Mouse (Mus musculus): ENCODE results near the gene Slc28a3.

Gene Slc28a3

DNA sequence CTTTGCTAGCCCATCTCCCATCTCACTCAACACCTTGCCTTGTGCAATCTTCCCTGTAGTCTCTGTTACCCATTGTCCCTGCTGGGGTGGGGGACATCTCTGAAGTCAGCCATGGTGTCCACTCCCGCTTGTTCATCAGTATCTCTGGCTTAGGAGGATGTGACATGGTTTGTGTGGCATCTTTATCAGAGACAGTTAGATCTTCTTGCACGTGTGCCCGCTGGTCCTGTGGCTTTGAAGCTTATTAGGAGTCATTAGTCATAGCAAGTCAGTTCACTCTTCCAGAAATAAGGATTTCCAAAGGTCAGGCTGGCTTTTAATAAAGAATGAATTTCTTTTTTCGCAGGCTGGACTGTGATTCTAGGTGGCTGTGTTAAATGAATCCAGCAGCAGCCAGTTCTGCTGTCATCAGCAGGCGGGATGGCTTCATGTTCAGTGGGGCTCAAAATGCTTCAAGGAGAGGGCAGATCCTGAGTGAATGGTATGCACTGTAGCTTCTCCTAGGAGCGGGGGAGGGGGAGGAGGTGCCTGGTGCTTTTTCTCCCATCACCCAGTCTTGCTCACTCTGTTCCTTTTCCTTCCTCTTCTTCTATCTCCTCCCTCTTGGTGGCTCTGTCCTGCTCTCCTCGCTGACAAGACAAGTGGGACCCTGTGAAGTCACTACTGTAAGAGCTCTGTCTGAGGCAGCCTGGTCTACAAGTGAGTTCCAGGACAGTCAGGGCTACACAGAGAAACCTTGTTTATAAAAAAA lies 89.9 kb downstream of the Slc28a3 start:
- peak; percentile 17 to 33 for DNase-seq

DNA sequence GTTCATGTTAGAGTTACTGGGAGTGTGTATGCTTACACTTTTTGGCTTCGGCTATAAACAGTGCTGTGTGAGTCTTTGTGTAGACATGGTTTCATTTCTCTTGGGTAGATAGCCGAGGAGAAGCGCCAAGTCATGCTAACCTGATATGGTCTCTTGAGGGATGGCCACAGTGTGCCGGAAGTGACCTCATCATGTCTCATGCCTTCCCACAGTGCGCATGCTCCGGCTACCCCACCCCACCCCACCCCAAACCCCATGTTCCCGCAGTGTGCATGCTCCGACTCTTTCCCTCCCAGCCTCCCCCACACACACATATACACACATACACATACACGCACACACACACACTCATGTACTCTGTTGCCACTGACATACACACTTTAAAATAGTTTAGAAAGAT lies 90.6 kb downstream of the Slc28a3 start:
- no peak for DNase-seq

DNA sequence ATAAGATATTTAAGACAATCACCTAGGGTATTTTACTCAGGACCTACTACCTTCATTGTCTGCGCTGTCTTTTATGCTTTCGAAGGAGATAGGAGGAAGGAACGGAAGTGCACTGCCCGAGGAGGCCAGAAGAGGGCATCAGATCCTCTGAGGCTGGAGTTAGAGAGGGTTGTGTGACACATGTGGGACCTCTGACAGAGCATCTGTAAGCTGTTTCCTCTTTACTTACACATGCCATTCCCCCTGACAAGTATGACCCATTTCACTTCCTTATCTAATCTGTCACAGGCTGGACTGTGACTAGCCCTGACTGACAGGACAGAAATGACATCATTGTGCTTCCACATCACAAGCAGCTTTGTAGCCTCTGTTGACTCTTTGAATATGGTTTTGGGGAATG lies 94.4 kb downstream of the Slc28a3 start:
- peak in 1 of 2 experiments; percentile 16 for DNase-seq

DNA sequence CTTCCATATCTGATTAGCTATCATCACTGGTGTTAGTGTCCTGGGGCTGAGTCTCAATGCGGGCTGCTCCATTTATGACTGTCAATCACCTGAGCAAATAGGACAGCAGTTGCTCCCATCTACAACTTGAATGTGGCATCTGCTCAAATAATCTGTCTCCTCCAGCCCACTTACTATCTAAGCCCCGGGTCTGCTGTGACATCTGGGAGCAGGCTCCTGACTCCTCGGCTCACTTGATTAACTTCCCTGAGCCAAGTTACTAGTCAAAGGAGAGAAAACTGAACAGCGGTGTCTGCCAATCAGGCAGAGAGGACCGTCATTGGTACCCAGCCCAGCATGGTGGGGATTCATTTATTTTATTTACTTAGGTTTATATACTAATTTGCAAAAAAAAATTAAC lies 95.0 kb downstream of the Slc28a3 start:
- no peak for DNase-seq

DNA sequence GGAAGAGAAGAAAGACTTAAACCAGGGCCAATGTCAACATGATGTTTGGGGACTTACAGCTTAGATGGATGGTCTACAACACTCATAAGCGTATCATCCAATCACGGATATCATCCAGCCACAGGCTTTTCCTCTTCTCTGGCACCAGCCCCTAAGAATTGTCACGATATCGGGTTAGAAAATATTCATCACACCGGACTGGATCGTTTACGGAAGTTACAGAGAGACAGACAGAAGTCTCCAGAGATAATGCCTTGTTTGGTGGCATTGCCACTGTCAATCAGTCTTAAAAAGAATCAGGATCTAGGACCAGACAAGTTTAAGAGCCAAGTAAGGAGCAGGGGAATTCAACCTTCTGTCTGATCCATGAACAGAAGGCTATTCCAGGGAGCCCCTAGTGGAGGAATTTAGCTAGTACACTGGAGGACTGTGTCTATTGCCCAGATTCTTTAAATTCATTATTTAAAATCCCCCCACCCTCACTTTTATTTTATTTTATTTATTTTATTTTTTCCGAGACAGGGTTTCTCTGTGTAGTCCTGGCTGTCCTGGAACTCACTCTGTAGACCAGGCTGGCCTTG lies 96.4 kb downstream of the Slc28a3 start:
- no peak for DNase-seq

DNA sequence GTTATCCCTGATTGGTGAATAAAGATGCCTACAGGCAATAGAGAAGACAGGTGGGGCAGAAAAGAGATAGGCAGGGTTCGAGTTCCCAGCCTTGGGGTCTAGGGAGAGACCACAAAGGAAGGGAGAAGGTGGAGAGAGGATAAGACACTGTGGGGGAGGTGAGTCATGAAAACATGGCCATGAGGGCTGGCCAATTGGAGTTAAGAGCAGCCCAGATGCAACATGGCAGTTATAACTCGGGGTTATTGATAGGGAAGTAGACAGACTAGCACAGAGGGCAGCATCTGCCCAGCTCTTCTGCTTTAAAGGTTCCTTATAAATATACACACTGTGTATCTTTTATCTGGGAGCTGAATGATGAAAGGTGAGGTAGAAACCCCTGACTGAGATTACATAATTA lies 98.8 kb downstream of the Slc28a3 start:
- DNase-seq: no peak

DNA sequence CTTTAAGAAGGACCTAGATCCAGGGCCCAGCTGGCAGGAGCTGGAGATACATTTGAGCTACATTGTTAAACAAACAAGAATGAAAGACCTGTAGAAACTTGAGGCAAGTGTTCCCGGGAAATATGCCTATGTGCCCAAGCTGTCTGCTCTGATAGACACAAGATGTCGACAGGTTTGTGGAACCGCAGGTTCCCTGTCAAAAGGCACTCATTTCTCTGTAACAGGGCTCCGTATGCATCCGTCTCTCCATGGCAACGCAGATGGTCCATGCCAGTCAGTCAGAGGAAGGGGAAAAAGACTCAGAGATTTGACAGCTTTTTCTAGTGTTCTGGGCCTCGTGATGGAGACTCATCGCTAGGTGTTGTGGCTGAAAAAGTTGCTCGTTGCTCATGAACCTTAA lies 99.4 kb downstream of the Slc28a3 start:
- no peak for DNase-seq

DNA sequence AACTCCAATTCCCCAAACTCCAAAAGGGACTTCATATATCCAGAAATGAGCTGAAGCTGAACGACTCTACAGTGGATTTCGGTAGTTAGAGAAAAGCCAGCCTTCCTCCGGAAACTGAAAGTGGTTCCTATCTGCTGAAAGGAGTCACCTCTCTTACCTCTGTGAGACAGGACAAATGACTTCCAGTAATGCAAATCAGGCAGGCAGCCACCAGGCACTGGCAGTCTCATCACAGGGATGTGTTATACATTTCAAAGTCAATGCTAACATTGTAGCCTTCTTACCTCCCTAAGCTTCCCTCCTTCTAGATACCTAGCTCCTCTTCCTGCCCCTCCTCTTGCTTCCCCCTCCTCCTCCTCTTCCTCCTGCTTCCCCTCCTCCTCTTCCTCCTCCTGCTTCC lies 101.4 kb downstream of the Slc28a3 start:
- no peak for DNase-seq

DNA sequence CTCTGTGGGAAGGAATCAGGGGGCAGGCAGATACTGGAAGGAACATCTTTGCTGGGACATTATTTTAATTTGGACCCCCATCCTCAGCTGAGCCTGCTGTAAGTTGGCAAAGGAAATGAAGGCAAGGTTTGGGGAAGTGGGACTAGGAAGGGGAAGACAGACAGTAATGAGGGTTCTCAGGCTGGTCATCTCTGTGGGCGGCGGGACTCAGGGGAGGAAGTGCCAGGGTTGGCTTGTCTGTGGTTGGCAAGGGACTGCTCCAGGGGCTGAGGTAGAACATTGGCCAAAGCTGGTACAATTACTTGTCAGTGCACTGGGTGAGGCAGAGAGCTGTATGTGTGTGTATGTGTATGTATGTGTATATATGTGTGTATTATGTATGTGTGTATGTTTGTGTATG lies 107.1 kb downstream of the Slc28a3 start:
- DNase-seq: no peak

DNA sequence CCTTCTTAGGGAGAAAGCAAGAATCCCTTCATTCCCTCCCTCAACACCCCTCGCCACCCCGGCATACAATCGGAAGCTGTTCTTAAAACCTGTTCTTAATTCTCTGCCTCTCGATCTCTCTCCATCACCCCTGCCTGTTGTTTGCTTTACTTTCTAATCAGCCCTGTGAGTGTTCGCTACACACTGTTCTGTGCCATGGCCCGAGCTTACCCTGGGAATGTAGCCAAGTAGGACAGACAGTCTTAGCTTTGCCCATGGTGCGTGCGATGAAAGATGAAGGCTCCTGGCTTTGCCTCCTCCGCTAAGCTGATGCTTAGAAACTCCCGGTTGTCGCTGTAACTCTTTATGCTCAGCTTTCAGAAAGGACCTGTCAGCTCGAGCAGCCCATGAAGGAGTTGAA lies 112.9 kb downstream of the Slc28a3 start:
- no peak for DNase-seq

Data from kidney, postnatal 4 days (tissue).